Mouse (Mus musculus): ENCODE data around the gene Adam12. TPM values are rescaled to one million over a fixed set of nuclear protein-coding genes. Genes with fewer than 3 reads are reported as not detected.

Adam12 gene
- polyA plus RNA-seq, 1 experiment from 2014 or later = 2.1 TPM

DNA sequence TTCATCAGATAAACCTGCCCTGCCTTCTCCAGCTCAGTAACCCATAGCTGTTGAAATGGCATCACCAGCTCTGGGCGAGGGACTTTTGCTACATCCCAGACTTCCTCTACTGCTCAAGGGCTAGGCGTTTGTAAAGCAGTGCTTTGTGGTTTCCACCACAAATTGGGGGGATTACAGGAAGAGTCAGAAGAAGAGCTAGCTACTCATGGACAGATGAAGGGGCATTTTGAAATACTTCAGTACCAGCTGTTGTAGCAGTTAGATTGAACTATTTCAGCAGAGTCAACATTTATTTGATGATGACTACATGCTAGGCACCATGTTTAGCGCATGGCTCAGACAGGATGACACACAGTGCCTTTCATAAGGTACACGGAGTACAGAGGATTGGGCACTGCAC lies 361.7 kb downstream of the Adam12 start:
- H3K27ac ChIP-seq (ENCODE audit: low read length) = no peak overlapping the region
- no peak overlapping the region for H3K4me3 ChIP-seq (ENCODE audit: low read depth, low read length)
- H3K9ac ChIP-seq (ENCODE audit: low read depth, low read length) = no peak overlapping the region
- 90% methylated on average over 4 of the region's 4 CpGs for WGBS
- no peaks in the 10 kb centered on the region for H3K36me3 ChIP-seq (ENCODE audit: control insufficient read depth, insufficient read depth, low read length)
- no peaks in the 10 kb centered on the region for H3K27me3 ChIP-seq (ENCODE audit: control insufficient read depth, insufficient read depth, low read depth, low read length)
- H3K4me2 ChIP-seq (ENCODE audit: low read length) = no peak overlapping the region
- H3K4me1 ChIP-seq (ENCODE audit: control insufficient read depth, insufficient read depth, low read length) = no peaks in the 10 kb centered on the region
- no peaks in the 10 kb centered on the region for H3K9me3 ChIP-seq (replicated peaks; ENCODE audit: control insufficient read depth, low read length, poor library complexity, severe bottlenecking)
- no peak for ATAC-seq

GRCm38 (mm10) chr7:133863684-133864083 lies 368.3 kb downstream of the Adam12 start:
- ATAC-seq = no peak
- Histone ChIP-seq H3K36me3 (ENCODE audit: control insufficient read depth, insufficient read depth, low read length) (no peaks in the 10 kb centered on the region), H3K9ac (ENCODE audit: low read depth, low read length) (no peak overlapping the region), H3K4me2 (ENCODE audit: low read length) (no peak overlapping the region), H3K27ac (ENCODE audit: low read length) (no peak overlapping the region), H3K9me3 (replicated peaks; ENCODE audit: control insufficient read depth, low read length, poor library complexity, severe bottlenecking) (no peaks in the 10 kb centered on the region), H3K27me3 (ENCODE audit: control insufficient read depth, insufficient read depth, low read depth, low read length) (no peaks in the 10 kb centered on the region), H3K4me3 (ENCODE audit: low read depth, low read length) (no peak overlapping the region), H3K4me1 (ENCODE audit: control insufficient read depth, insufficient read depth, low read length) (no peaks in the 10 kb centered on the region; the same call in 1 of the 2 replicates)
- 58% methylated on average over 4 of the region's 4 CpGs for WGBS

GRCm38 (mm10) chr7:133863151-133863550 lies 368.8 kb downstream of the Adam12 start:
- Histone ChIP-seq H3K27me3 (ENCODE audit: control insufficient read depth, insufficient read depth, low read depth, low read length) (no peaks in the 10 kb centered on the region), H3K4me2 (ENCODE audit: low read length) (no peak overlapping the region), H3K27ac (ENCODE audit: low read length) (no peak overlapping the region), H3K36me3 (ENCODE audit: control insufficient read depth, insufficient read depth, low read length) (no peaks in the 10 kb centered on the region), H3K4me3 (ENCODE audit: low read depth, low read length) (no peak overlapping the region), H3K9me3 (replicated peaks; ENCODE audit: control insufficient read depth, low read length, poor library complexity, severe bottlenecking) (no peaks in the 10 kb centered on the region), H3K9ac (ENCODE audit: low read depth, low read length) (no peak overlapping the region), H3K4me1 (ENCODE audit: control insufficient read depth, insufficient read depth, low read length) (no peaks in the 10 kb centered on the region; the same call in 1 of the 2 replicates)
- no peak for ATAC-seq
- WGBS = 84% methylated on average over 3 of the region's 3 CpGs

DNA sequence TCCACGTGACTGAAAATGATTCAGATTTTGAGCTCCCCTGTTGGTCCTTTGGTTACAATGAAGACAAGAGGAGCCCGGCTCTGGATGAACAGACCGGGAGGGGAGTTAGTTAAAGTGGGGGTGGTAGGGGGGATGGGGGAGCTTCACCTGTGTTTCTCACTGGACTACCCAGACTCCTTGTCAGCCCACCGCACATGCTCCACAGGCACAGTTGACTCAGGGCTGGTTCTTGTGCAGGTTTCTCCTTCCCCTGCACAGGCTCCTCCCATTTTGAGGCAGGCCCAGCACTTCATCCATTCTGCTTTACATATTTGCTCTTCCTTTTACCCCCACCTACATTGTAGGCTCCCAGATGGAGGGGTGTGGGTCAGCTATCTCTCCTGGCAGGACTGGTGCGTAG lies 369.2 kb downstream of the Adam12 start:
- H3K27ac ChIP-seq (ENCODE audit: low read length) = no peak overlapping the region
- H3K9ac ChIP-seq (ENCODE audit: low read depth, low read length) = no peak overlapping the region
- H3K9me3 ChIP-seq (replicated peaks; ENCODE audit: control insufficient read depth, low read length, poor library complexity, severe bottlenecking) = no peaks in the 10 kb centered on the region
- no peak overlapping the region for H3K4me3 ChIP-seq (ENCODE audit: low read depth, low read length)
- H3K4me1 ChIP-seq (ENCODE audit: control insufficient read depth, insufficient read depth, low read length) = no peaks in the 10 kb centered on the region; the same call in 1 of the 2 replicates
- H3K36me3 ChIP-seq (ENCODE audit: control insufficient read depth, insufficient read depth, low read length) = no peaks in the 10 kb centered on the region
- ATAC-seq = no peak
- H3K27me3 ChIP-seq (ENCODE audit: control insufficient read depth, insufficient read depth, low read depth, low read length) = no peaks in the 10 kb centered on the region
- 84% methylated on average over 5 of the region's 5 CpGs for WGBS
- H3K4me2 ChIP-seq (ENCODE audit: low read length) = no peak overlapping the region

DNA sequence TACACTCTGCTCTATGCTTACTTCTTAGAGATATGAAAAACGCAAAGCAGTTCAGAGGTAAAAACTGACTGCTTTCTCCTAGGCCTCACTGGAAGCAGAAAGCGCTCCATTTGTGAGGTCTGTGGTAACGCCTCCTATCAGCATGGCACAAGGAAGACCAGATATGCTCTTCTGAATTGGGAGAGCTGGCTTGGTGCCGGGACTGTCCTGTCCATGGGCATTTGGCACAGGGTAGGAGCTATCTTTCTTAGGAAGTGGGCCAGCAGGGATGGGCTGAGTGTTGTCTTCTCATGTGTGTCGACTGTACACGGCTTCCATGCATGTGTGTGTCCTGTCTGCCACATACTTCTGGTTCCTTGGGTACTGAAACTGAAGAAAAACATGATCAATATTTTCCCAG lies 369.7 kb downstream of the Adam12 start:
- H3K27me3 ChIP-seq (ENCODE audit: control insufficient read depth, insufficient read depth, low read depth, low read length) = no peaks in the 10 kb centered on the region
- no peak overlapping the region for H3K27ac ChIP-seq (ENCODE audit: low read length)
- no peaks in the 10 kb centered on the region for H3K36me3 ChIP-seq (ENCODE audit: control insufficient read depth, insufficient read depth, low read length)
- WGBS = 93% methylated on average over 6 of the region's 6 CpGs
- no peak overlapping the region for H3K9ac ChIP-seq (ENCODE audit: low read depth, low read length)
- ATAC-seq = no peak
- no peak overlapping the region for H3K4me2 ChIP-seq (ENCODE audit: low read length)
- H3K4me3 ChIP-seq (ENCODE audit: low read depth, low read length) = no peak overlapping the region
- no peaks in the 10 kb centered on the region for H3K9me3 ChIP-seq (replicated peaks; ENCODE audit: control insufficient read depth, low read length, poor library complexity, severe bottlenecking)
- no peaks in the 10 kb centered on the region; the same call in 1 of the 2 replicates for H3K4me1 ChIP-seq (ENCODE audit: control insufficient read depth, insufficient read depth, low read length)

DNA sequence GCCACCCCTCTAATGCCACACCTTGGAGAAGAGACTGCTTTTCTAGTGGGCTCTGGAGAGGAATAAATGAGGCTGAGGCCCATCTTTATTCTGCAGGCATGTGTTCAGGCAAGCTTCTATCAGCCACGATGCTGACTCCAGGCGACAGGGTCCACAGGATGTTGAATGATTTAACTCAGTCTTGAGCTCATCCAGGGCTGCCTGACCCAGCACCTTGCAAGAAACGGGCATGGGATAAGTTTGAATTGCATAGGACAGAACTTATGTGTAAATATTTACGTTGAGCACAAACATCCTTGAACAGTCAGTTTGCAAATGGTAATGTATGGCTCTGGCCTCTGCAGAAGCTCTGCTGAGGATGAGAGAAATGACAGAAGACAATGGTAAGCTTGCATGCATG lies 372.4 kb downstream of the Adam12 start:
- H3K36me3 ChIP-seq (ENCODE audit: control insufficient read depth, insufficient read depth, low read length) = no peaks in the 10 kb centered on the region
- no peak overlapping the region for H3K4me3 ChIP-seq (ENCODE audit: low read depth, low read length)
- no peak overlapping the region for H3K4me2 ChIP-seq (ENCODE audit: low read length)
- no peak overlapping the region for H3K9ac ChIP-seq (ENCODE audit: low read depth, low read length)
- no peaks in the 10 kb centered on the region; the same call in 1 of the 2 replicates for H3K4me1 ChIP-seq (ENCODE audit: control insufficient read depth, insufficient read depth, low read length)
- WGBS = 82% methylated on average over 4 of the region's 4 CpGs
- no peak overlapping the region for H3K27ac ChIP-seq (ENCODE audit: low read length)
- no peaks in the 10 kb centered on the region for H3K9me3 ChIP-seq (replicated peaks; ENCODE audit: control insufficient read depth, low read length, poor library complexity, severe bottlenecking)
- ATAC-seq = no peak
- H3K27me3 ChIP-seq (ENCODE audit: control insufficient read depth, insufficient read depth, low read depth, low read length) = no peaks in the 10 kb centered on the region

DNA sequence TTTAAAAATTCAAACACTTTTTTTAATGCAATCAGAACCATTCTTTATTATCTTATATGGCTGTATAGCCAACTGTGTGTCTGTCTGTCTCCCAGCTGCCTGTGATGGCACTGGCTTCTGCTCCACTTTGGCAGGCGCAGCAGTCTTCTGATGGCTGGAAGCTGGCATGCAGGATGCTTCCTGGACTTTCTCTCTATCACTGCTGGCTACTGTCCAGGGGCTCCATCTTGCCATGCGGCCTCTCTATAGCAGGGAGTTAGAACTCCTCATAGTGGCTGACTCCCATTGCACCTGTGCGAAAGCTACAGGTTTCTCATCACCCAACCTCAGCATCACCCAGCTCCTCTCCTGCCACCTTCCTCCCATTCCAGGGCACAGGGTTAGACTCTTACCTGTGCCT lies 373.4 kb downstream of the Adam12 start:
- ATAC-seq = no peak
- no peak overlapping the region for H3K4me3 ChIP-seq (ENCODE audit: low read depth, low read length)
- H3K9ac ChIP-seq (ENCODE audit: low read depth, low read length) = no peak overlapping the region
- H3K27me3 ChIP-seq (ENCODE audit: control insufficient read depth, insufficient read depth, low read depth, low read length) = no peaks in the 10 kb centered on the region
- H3K4me1 ChIP-seq (ENCODE audit: control insufficient read depth, insufficient read depth, low read length) = no peaks in the 10 kb centered on the region
- H3K4me2 ChIP-seq (ENCODE audit: low read length) = no peak overlapping the region
- H3K9me3 ChIP-seq (replicated peaks; ENCODE audit: control insufficient read depth, low read length, poor library complexity, severe bottlenecking) = no peaks in the 10 kb centered on the region
- H3K36me3 ChIP-seq (ENCODE audit: control insufficient read depth, insufficient read depth, low read length) = no peaks in the 10 kb centered on the region
- WGBS = 85% methylated on average over 3 of the region's 3 CpGs
- H3K27ac ChIP-seq (ENCODE audit: low read length) = no peak overlapping the region

DNA sequence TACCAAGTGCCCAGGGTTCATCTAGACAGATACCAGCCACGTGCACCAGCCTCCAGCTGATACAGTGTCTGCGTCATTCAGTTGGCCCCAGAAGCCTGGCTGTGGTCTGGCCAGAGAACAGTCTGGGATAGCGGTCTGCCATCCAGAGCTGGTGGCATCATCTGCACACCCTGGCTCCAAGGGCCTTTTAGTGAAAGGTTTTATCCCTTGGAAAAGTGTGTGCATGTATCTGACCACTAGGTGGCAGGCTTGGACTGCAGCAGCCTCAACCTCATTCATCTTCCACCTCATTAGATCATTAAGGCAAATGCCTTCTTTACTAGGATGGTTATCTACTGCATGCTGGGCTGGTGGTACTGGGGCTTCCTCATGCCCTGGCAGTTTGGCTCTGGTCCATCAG lies 375.7 kb downstream of the Adam12 start:
- Histone ChIP-seq H3K4me3 (ENCODE audit: low read depth, low read length) (no peak overlapping the region), H3K4me2 (ENCODE audit: low read length) (no peak overlapping the region), H3K36me3 (ENCODE audit: control insufficient read depth, insufficient read depth, low read length) (no peaks in the 10 kb centered on the region), H3K9ac (ENCODE audit: low read depth, low read length) (no peak overlapping the region), H3K27ac (ENCODE audit: low read length) (no peak overlapping the region), H3K9me3 (replicated peaks; ENCODE audit: control insufficient read depth, low read length, poor library complexity, severe bottlenecking) (no peaks in the 10 kb centered on the region), H3K4me1 (ENCODE audit: control insufficient read depth, insufficient read depth, low read length) (no peaks in the 10 kb centered on the region), H3K27me3 (ENCODE audit: control insufficient read depth, insufficient read depth, low read depth, low read length) (no peaks in the 10 kb centered on the region)
- peak; percentile 70; the same call in 1 of the 2 replicates for ATAC-seq
- 22% methylated on average over 3 of the region's 3 CpGs for WGBS

GRCm38 (mm10) chr7:133850735-133851134 lies 381.2 kb downstream of the Adam12 start:
- H3K9me3 ChIP-seq (replicated peaks; ENCODE audit: control insufficient read depth, low read length, poor library complexity, severe bottlenecking) = no peaks in the 10 kb centered on the region
- H3K4me1 ChIP-seq (ENCODE audit: control insufficient read depth, insufficient read depth, low read length) = no peaks in the 10 kb centered on the region
- H3K9ac ChIP-seq (ENCODE audit: low read depth, low read length) = no peak overlapping the region
- no peaks in the 10 kb centered on the region for H3K36me3 ChIP-seq (ENCODE audit: control insufficient read depth, insufficient read depth, low read length)
- H3K4me3 ChIP-seq (ENCODE audit: low read depth, low read length) = no peak overlapping the region
- no peaks in the 10 kb centered on the region for H3K27me3 ChIP-seq (ENCODE audit: control insufficient read depth, insufficient read depth, low read depth, low read length)
- no peak for ATAC-seq
- no peak overlapping the region for H3K4me2 ChIP-seq (ENCODE audit: low read length)
- no peak overlapping the region for H3K27ac ChIP-seq (ENCODE audit: low read length)

- H3K9me3 ChIP-seq (replicated peaks; ENCODE audit: control insufficient read depth, low read length, poor library complexity, severe bottlenecking) = no peaks in the 10 kb centered on the region
- 47% methylated on average over 2 of the region's 2 CpGs for WGBS
- H3K4me3 ChIP-seq (ENCODE audit: low read depth, low read length) = no peak overlapping the region
- no peak overlapping the region for H3K4me2 ChIP-seq (ENCODE audit: low read length)
- no peak overlapping the region for H3K9ac ChIP-seq (ENCODE audit: low read depth, low read length)
- H3K27me3 ChIP-seq (ENCODE audit: control insufficient read depth, insufficient read depth, low read depth, low read length) = no peaks in the 10 kb centered on the region
- no peaks in the 10 kb centered on the region for H3K36me3 ChIP-seq (ENCODE audit: control insufficient read depth, insufficient read depth, low read length)
- H3K4me1 ChIP-seq (ENCODE audit: control insufficient read depth, insufficient read depth, low read length) = no peaks in the 10 kb centered on the region
- no peak for ATAC-seq
- H3K27ac ChIP-seq (ENCODE audit: low read length) = no peak overlapping the region
Measured at GRCm38 (mm10) chr7:133848180-133848579, 383.8 kb downstream of the Adam12 start.
